In genomic region chr12:111738754-111739153, GRCm38 (mm10) we compare ENCODE assay signal across 9 mouse cellular contexts. TPM values are rescaled to one million over a fixed set of nuclear protein-coding genes. Genes with fewer than 3 reads are reported as not detected.
DNase-seq lines count a peak whose midpoint lies in the region; ATAC-seq and TF ChIP-seq lines count a peak whose summit lies in the region.
"Had no signal": no experiment of that assay in that cellular context is flagged by ENCODE, and none has a peak within 500 bp of the region (broad histone marks: within the 10 kb centered on the region; RNA-seq: fewer than 3 reads in every experiment).

No protein-coding gene starts in this region.

- 15% methylated on average over 3 of the region's 3 CpGs for WGBS in kidney, embryonic 14.5 days
- 16% methylated on average over 3 of the region's 3 CpGs for WGBS in limb, embryonic 14.5 days

- 0 out of 2 replicates have a peak, but pooled peaks cover 6% of the 10 kb centered on the region for H3K4me1 ChIP-seq in kidney, embryonic 14.5 days (ENCODE audit: control insufficient read depth, insufficient read depth, low read length)
- H3K4me1 ChIP-seq in MEL (ENCODE audit: control insufficient read depth in 1 of 2, insufficient read depth in 2 of 2, low read length in 2 of 2) = peaks cover 0 to 7% of the 10 kb centered on the region in 2 experiments; a peak in 1 of 4 replicates
- H3K4me1 ChIP-seq in limb, embryonic 14.5 days (ENCODE audit: control insufficient read depth, insufficient read depth, low read length) = no peaks in the 10 kb centered on the region
- H3K4me1 ChIP-seq: embryonic facial prominence, embryonic 12.5 days had no signal

- TF ChIP-seq CTCF in MEL (IDR thresholded peaks at IDR 0.05 in 2 of 3, conservative IDR thresholded peaks at IDR 0.05 in 1 of 3; ENCODE audit: control insufficient read depth in 1 of 3, insufficient read depth in 1 of 3, low read depth in 2 of 3, low read length in 3 of 3, poor library complexity in 1 of 3, severe bottlenecking in 1 of 3) = peak; percentile 19 to 31 (median 19); a peak in 3 of 6 replicates

- ATAC-seq in kidney, embryonic 14.5 days (ENCODE audit: low FRiP score, low TSS enrichment) = no peak
- ATAC-seq in limb, embryonic 14.5 days (ENCODE audit: low FRiP score, low read depth) = no peak
- no peak for ATAC-seq in megakaryocyte-erythroid progenitor cell, adult 5-6 weeks (replicated peaks; ENCODE audit: low FRiP score, low TSS enrichment, poor library complexity, severe bottlenecking)

- peak; percentile 15; the same call in 1 of the 2 replicates for TF ChIP-seq RAD21 in MEL (IDR thresholded peaks at IDR 0.05; ENCODE audit: low read depth, low read length)

- no peak for TF ChIP-seq EP300 in MEL (IDR thresholded peaks at IDR 0.05; ENCODE audit: low read depth in 1 of 2, low read length in 2 of 2)

- H3K79me2 ChIP-seq in MEL (ENCODE audit: control insufficient read depth, insufficient read depth, low read length, poor library complexity) = no peaks in the 10 kb centered on the region

- H3K9me3 ChIP-seq in kidney, embryonic 14.5 days (ENCODE audit: control insufficient read depth, low read length) = no peaks in the 10 kb centered on the region
- H3K9me3 ChIP-seq in MEL (replicated peaks; ENCODE audit: insufficient read depth, low read length) = no peaks in the 10 kb centered on the region
- no peaks in the 10 kb centered on the region for H3K9me3 ChIP-seq in limb, embryonic 14.5 days (ENCODE audit: control insufficient read depth, low read length)
- H3K9me3 ChIP-seq: embryonic facial prominence, embryonic 12.5 days had no signal

- H3K36me3 ChIP-seq in kidney, embryonic 14.5 days (ENCODE audit: control insufficient read depth, insufficient read depth, low read length) = no peaks in the 10 kb centered on the region; the same call in 1 of the 2 replicates
- H3K36me3 ChIP-seq in MEL (ENCODE audit: control insufficient read depth in 1 of 2, insufficient read depth in 2 of 2, low read length in 2 of 2) = no peaks in the 10 kb centered on the region
- H3K36me3 ChIP-seq in limb, embryonic 14.5 days (ENCODE audit: control insufficient read depth, insufficient read depth, low read length) = 0 out of 2 replicates have a peak, but pooled peaks cover 2% of the 10 kb centered on the region
- H3K36me3 ChIP-seq: embryonic facial prominence, embryonic 12.5 days had no signal

- no peak overlapping the region for H3K4me3 ChIP-seq in kidney, embryonic 14.5 days (ENCODE audit: low read length)
- H3K4me3 ChIP-seq in MEL (ENCODE audit: control insufficient read depth in 1 of 2, insufficient read depth in 1 of 2, low read depth in 2 of 2, low read length in 2 of 2) = no peak overlapping the region
- H3K4me3 ChIP-seq in limb, embryonic 14.5 days (replicated peaks; ENCODE audit: low read length) = no peak overlapping the region
- H3K4me3 ChIP-seq: embryonic facial prominence, embryonic 12.5 days had no signal

- intact Hi-C loops in heart, postnatal 14 days (cut with DNase I) = loop anchor here (5.0 kb wide), 1 partner anchor 209 kb away; no protein-coding TSS in a partner anchor

- DNase-seq in kidney, adult 11 months = peak; percentile 68
- DNase-seq in MEL (ENCODE audit: low read depth, low spot score) = no peak
- DNase-seq in cerebellum, adult 8-10 months = peak; percentile 71
- DNase-seq in heart, postnatal 14 days = peak; percentile 54 to 67
- DNase-seq in limb, embryonic 14.5 days (ENCODE audit: low spot score) = peak; percentile 56
- DNase-seq in retina, postnatal 1 day = peak; percentile 81

- no peak for TF ChIP-seq POLR2A in MEL (IDR thresholded peaks at IDR 0.05; ENCODE audit: control insufficient read depth in 1 of 2, insufficient read depth in 1 of 2, low read depth in 1 of 2, low read length in 2 of 2, poor library complexity in 1 of 2)
- TF ChIP-seq POLR2A in limb, embryonic 14.5 days (IDR thresholded peaks at IDR 0.05; ENCODE audit: borderline replicate concordance, extremely low read depth, insufficient read depth, insufficient read length) = no peak

- no peaks in the 10 kb centered on the region for H3K27me3 ChIP-seq in kidney, embryonic 14.5 days (ENCODE audit: control insufficient read depth, insufficient read depth, low read length)
- no peaks in the 10 kb centered on the region for H3K27me3 ChIP-seq in MEL (ENCODE audit: control insufficient read depth in 1 of 2, insufficient read depth in 2 of 2, low read length in 2 of 2)
- no peaks in the 10 kb centered on the region for H3K27me3 ChIP-seq in limb, embryonic 14.5 days (ENCODE audit: control insufficient read depth, insufficient read depth, low read length)
- H3K27me3 ChIP-seq: embryonic facial prominence, embryonic 12.5 days had no signal

- no peak overlapping the region for H3K9ac ChIP-seq in kidney, embryonic 14.5 days (ENCODE audit: low read depth, low read length)
- no peak overlapping the region for H3K9ac ChIP-seq in MEL (ENCODE audit: control insufficient read depth, low read depth, low read length, poor library complexity, severe bottlenecking)
- H3K9ac ChIP-seq in limb, embryonic 14.5 days (ENCODE audit: low read depth, low read length, severe bottlenecking) = no peak overlapping the region
- H3K9ac ChIP-seq: embryonic facial prominence, embryonic 12.5 days had no signal

- H3K27ac ChIP-seq in kidney, embryonic 14.5 days (ENCODE audit: low read depth, low read length) = no peak overlapping the region
- H3K27ac ChIP-seq in MEL (ENCODE audit: control insufficient read depth, low read depth, low read length) = no peak overlapping the region
- no peak overlapping the region for H3K27ac ChIP-seq in limb, embryonic 14.5 days (replicated peaks; ENCODE audit: low read depth, low read length)
- H3K27ac ChIP-seq: embryonic facial prominence, embryonic 12.5 days had no signal

- H3K4me2 ChIP-seq in kidney, embryonic 14.5 days (replicated peaks; ENCODE audit: low read depth, low read length) = no peak overlapping the region
- no peak overlapping the region for H3K4me2 ChIP-seq in limb, embryonic 14.5 days (replicated peaks; ENCODE audit: low read depth, low read length, severe bottlenecking)
- H3K4me2 ChIP-seq: embryonic facial prominence, embryonic 12.5 days had no signal

TF ChIP-seq in MEL, 35 proteins besides CTCF, POLR2A, EP300 and RAD21:
- TF ChIP-seq GATA1 (IDR thresholded peaks at IDR 0.05; ENCODE audit: low read depth, low read length) = peak; percentile 64
- 0 out of 2 replicates have a peak, but pooled peaks have one; percentile 12 for TF ChIP-seq ZC3H11A (IDR thresholded peaks at IDR 0.05; ENCODE audit: low read depth, low read length)
- 0 out of 2 replicates have a peak, but pooled peaks have one; percentile 37 for TF ChIP-seq USF1 (IDR thresholded peaks at IDR 0.05; ENCODE audit: low read depth, low read length)
- no peak for TF ChIP-seq MYC (IDR thresholded peaks at IDR 0.05; ENCODE audit: low read depth, low read length)
- TF ChIP-seq TBP (IDR thresholded peaks at IDR 0.05; ENCODE audit: low read depth, low read length) = no peak
- TF ChIP-seq SMC3 (IDR thresholded peaks at IDR 0.05; ENCODE audit: low read depth, low read length) = peak; percentile 29; the same call in 1 of the 2 replicates
- no peak for TF ChIP-seq ZNF384 (IDR thresholded peaks at IDR 0.05; ENCODE audit: low read depth, low read length)

RNA-seq across cellular contexts. Expression of gene Klc1, which starts 19.9 kb away (rescaled TPM):
- 76.4 and 91.6 TPM in 2 replicates for polyA plus RNA-seq in kidney, embryonic 14.5 days (2014; fragmentation: Nextera tagmentation; extraction: Ambion mirVana)
- total RNA-seq in MEL (2012; rRNA removed) = 29.1 and 30.7 TPM in 2 replicates
- polyA plus RNA-seq in MEL (2012; ENCODE audit: insufficient read depth in 1 of 2, insufficient read length in 2 of 2, low read depth in 1 of 2, low replicate concordance in 2 of 2, missing spikeins in 1 of 2) = 10 to 100 TPM in 1 of 2 experiments, not detected in 1; 60.4 TPM
- 100 to 1,000 TPM; 120 to 129 TPM for total RNA-seq in heart, postnatal 14 days (2021)
- polyA plus RNA-seq in limb, embryonic 14.5 days (2012; rRNA removed) = 121 and 137 TPM in 2 replicates
- polyA plus RNA-seq in limb, embryonic 14.5 days (2014; fragmentation: Nextera tagmentation; extraction: Ambion mirVana) = 104 and 110 TPM in 2 replicates
- total RNA-seq in megakaryocyte-erythroid progenitor cell, adult 5-6 weeks (2014; fragmentation: Nextera tagmentation) = 35.3 and 58.3 TPM in 2 replicates
- total RNA-seq in megakaryocyte-erythroid progenitor cell, adult 5-6 weeks (2017) = 28.3 and 36.1 TPM in 2 replicates

RNA-seq across cellular contexts. Expression of gene Apopt1, which starts 25.7 kb away (rescaled TPM):
- 63.1 and 63.4 TPM in 2 replicates for polyA plus RNA-seq in kidney, embryonic 14.5 days (2014; fragmentation: Nextera tagmentation; extraction: Ambion mirVana)
- 19.3 and 25.7 TPM in 2 replicates for total RNA-seq in MEL (2012; rRNA removed)
- polyA plus RNA-seq in MEL (2012; ENCODE audit: insufficient read depth in 1 of 2, insufficient read length in 2 of 2, low read depth in 1 of 2, low replicate concordance in 2 of 2, missing spikeins in 1 of 2) = 10 to 100 TPM in 1 of 2 experiments, not detected in 1; 46.5 TPM
- total RNA-seq in heart, postnatal 14 days (2021) = 10 to 100 TPM; 36.9 to 37.0 TPM
- polyA plus RNA-seq in limb, embryonic 14.5 days (2012; rRNA removed) = 32.7 and 39.7 TPM in 2 replicates
- polyA plus RNA-seq in limb, embryonic 14.5 days (2014; fragmentation: Nextera tagmentation; extraction: Ambion mirVana) = 50.7 and 52.3 TPM in 2 replicates
- 62.7 and 67.7 TPM in 2 replicates for total RNA-seq in megakaryocyte-erythroid progenitor cell, adult 5-6 weeks (2014; fragmentation: Nextera tagmentation)
- total RNA-seq in megakaryocyte-erythroid progenitor cell, adult 5-6 weeks (2017) = 55.5 and 56.4 TPM in 2 replicates

RNA-seq across cellular contexts. Expression of gene Bag5, which starts 25.7 kb away (rescaled TPM):
- polyA plus RNA-seq in kidney, embryonic 14.5 days (2014; fragmentation: Nextera tagmentation; extraction: Ambion mirVana) = 45.2 and 49.7 TPM in 2 replicates
- total RNA-seq in MEL (2012; rRNA removed) = 33.3 and 38.0 TPM in 2 replicates
- polyA plus RNA-seq in MEL (2012; ENCODE audit: insufficient read depth in 1 of 2, insufficient read length in 2 of 2, low read depth in 1 of 2, low replicate concordance in 2 of 2, missing spikeins in 1 of 2) = 10 to 100 TPM in 1 of 2 experiments, not detected in 1; 24.0 TPM
- total RNA-seq in heart, postnatal 14 days (2021) = 10 to 100 TPM; 22.6 to 22.7 TPM
- 26.5 and 37.2 TPM in 2 replicates for polyA plus RNA-seq in limb, embryonic 14.5 days (2012; rRNA removed)
- 61.2 and 63.7 TPM in 2 replicates for polyA plus RNA-seq in limb, embryonic 14.5 days (2014; fragmentation: Nextera tagmentation; extraction: Ambion mirVana)
- 27.7 and 28.9 TPM in 2 replicates for total RNA-seq in megakaryocyte-erythroid progenitor cell, adult 5-6 weeks (2014; fragmentation: Nextera tagmentation)
- total RNA-seq in megakaryocyte-erythroid progenitor cell, adult 5-6 weeks (2017) = 33.0 and 52.3 TPM in 2 replicates
